Mouse (Mus musculus) left cerebral cortex, adult 18-20 months (tissue): ENCODE measurements around the gene Vmn1r37. TPM values are rescaled to one million over a fixed set of nuclear protein-coding genes. Genes with fewer than 3 reads are reported as not detected.
"Not testable (repeated sequence)": the region's sequence is repeated elsewhere in the genome, so short reads cannot be mapped to it uniquely, and the experiment has no call there.

ENCODE experiments used
- DNase-seq, 2 experiments: peaks; one replicate each; pipeline ENCODE4 v3.0.0; 2021 to 2022; ENCODE audit warnings: low spot score in 2 of 2, mixed read lengths in 1 of 2
- long read RNA-seq, 2 experiments: library from polyadenylated mRNA; stranded (forward); transcript quantifications; one replicate each; pipeline ENCODE4 v2.0.0; 2021
- total RNA-seq, 2 experiments: library from RNA; stranded (reverse); gene quantifications; 2 replicates each; pipeline ENCODE4 v1.2.3; 2021

Vmn1r37 gene
- not detected for total RNA-seq
- long read RNA-seq, experiment 1 = 0 reads
- long read RNA-seq, experiment 2 = 0 reads

DNA sequence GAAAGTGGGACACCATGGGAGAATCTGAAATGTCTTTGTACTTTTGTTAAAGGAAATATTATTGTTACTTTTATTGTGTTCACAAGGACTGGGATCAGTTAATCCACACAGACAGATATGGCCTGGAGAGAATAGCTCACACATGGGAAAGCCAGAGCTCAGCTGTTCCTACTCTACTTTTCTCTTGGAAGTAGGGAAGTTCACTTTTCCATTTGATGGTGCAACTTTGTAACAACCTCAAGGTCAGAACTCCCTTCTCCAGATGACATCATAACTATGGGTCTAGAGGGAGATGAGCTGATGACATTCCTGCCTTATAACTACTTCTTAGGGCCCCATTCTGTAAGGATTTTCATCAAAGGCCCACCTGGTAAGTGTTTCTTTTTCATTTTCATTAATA, at the start of gene Vmn1r37:
Gene Vmn1r37, plus strand, starts transcription at position 301 of the 400 bp plus-strand sequence.
- not testable (repeated sequence) for DNase-seq

DNA sequence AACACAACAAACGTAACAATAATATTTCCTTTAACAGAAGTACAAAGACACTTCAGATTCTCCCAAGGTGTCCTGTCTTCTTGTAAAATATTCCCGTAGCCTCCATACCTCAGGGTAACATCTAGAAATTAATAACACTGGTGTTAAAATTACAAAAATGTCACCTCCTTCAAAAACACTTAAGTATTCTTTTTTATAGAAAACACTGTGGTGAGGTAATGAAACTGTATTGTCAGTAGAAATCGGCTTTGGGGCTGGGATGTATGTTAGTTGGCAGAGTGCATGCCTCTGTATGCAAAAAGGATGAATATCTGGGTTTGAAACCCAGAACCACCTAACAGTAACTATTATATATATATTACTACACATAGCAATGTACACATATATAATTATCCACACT, 43.4 kb upstream of the Vmn1r37 start, which contains the start of gene Vmn1r35:
Gene Vmn1r35, minus strand, starts transcription at position 101 of the 400 bp plus-strand sequence.
- DNase-seq = no peak

GRCm38 (mm10) chr6:66708901-66709300, 20.3 kb upstream of the Vmn1r37 start:
- DNase-seq = no peak

- no peak for DNase-seq
These were observed 15.3 kb upstream of the Vmn1r37 start for GRCm38 (mm10) chr6:66713854-66714253.

GRCm38 (mm10) chr6:66719068-66719467, 10.1 kb upstream of the Vmn1r37 start, which contains the start of gene Vmn1r36:
Gene Vmn1r36 (minus strand): TSS chr6:66719168.
- DNase-seq = not testable (repeated sequence)

GRCm38 (mm10) chr6:66782527-66782926, 53.3 kb downstream of the Vmn1r37 start, which contains the start of gene Vmn1r38:
Gene Vmn1r38 (minus strand): TSS chr6:66782627.
- not testable (repeated sequence) for DNase-seq

Other genes starting within 250 kb of the Vmn1r37 start
- 1 to 10 TPM; 8.9 to 9.2 TPM for gene Mad2l1, start 194.0 kb upstream of the Vmn1r37 start, total RNA-seq
- gene Vmn1r32, start 169.3 kb upstream of the Vmn1r37 start, total RNA-seq = not detected
- gene Vmn1r33, start 111.1 kb upstream of the Vmn1r37 start, total RNA-seq = not detected
- gene Vmn1r34, start 85.5 kb upstream of the Vmn1r37 start, total RNA-seq = not detected
- gene Vmn1r35, start 43.5 kb upstream of the Vmn1r37 start, total RNA-seq = not detected
- not detected for gene Vmn1r36, start 10.2 kb upstream of the Vmn1r37 start, total RNA-seq
- gene Vmn1r38, start 53.2 kb downstream of the Vmn1r37 start, total RNA-seq = not detected
- not detected for gene Vmn1r39, start 81.2 kb downstream of the Vmn1r37 start, total RNA-seq
- gene Gng12, start 167.0 kb downstream of the Vmn1r37 start, total RNA-seq = 10 to 100 TPM; 52.5 to 63.1 TPM